Mouse (Mus musculus): ENCODE data around the gene Acvr1c.

DNA sequence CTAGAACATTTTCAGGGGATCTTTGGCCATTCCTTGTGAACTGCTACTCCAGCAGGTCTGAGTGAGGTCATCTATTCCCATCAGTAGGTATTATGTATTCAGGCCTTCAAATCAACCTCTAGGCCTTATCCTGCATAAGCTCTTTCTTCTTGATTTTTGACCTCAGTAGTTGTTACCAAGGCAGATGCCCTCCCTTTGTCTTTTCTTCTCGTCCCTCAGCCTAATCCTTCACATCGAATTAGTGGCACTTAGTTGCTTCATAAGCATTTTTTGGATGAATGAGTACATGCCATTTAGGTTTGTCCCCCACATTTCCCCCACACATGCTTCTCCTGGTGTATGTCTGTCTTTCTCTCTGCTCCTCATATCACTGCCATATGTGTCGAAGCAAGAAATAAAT lies 8.5 kb upstream of the Acvr1c start:
- TF ChIP-seq POLR2A (IDR thresholded peaks at IDR 0.05; ENCODE audit: extremely low read depth, insufficient read depth, low read length) (no peak), CTCF (IDR thresholded peaks at IDR 0.05; ENCODE audit: low read depth, low read length) (no peak)
